Comparison of ENCODE assay signal across 24 mouse cellular contexts in genomic region chr13:98094332-98094731, GRCm38 (mm10).
DNase-seq lines count a peak whose midpoint lies in the region; ATAC-seq and TF ChIP-seq lines count a peak whose summit lies in the region.
"Had no signal": no experiment of that assay in that cellular context is flagged by ENCODE, and none has a peak within 500 bp of the region (broad histone marks: within the 10 kb centered on the region; RNA-seq: fewer than 3 reads in every experiment).

No protein-coding gene starts in this region.

- H3K36me3 ChIP-seq in embryonic facial prominence, embryonic 13.5 days = no peaks in the 10 kb centered on the region
- no peaks in the 10 kb centered on the region for H3K36me3 ChIP-seq in limb, embryonic 14.5 days (ENCODE audit: control insufficient read depth, insufficient read depth, low read length)
- H3K36me3 ChIP-seq: hindbrain, embryonic 15.5 days; midbrain, embryonic 12.5 days had no signal

- H3K9me3 ChIP-seq in embryonic facial prominence, embryonic 13.5 days = no peaks in the 10 kb centered on the region
- H3K9me3 ChIP-seq in limb, embryonic 14.5 days (ENCODE audit: control insufficient read depth, low read length) = no peaks in the 10 kb centered on the region
- H3K9me3 ChIP-seq: hindbrain, embryonic 15.5 days; midbrain, embryonic 12.5 days had no signal

- peak; percentile 32; the same call in 1 of the 2 replicates for ATAC-seq in embryonic facial prominence, embryonic 13.5 days (ENCODE audit: insufficient number of reproducible peaks, insufficient read depth, low FRiP score, low TSS enrichment, low read depth)
- peak; percentile 34; the same call in 1 of the 2 replicates for ATAC-seq in limb, embryonic 14.5 days (ENCODE audit: low FRiP score, low read depth)
- no peak for ATAC-seq in monocyte, adult 5-6 weeks (replicated peaks; ENCODE audit: insufficient number of reproducible peaks, low FRiP score, low TSS enrichment, poor library complexity, severe bottlenecking)
- ATAC-seq: activated CD4-positive, CD25-positive, alpha-beta regulatory T cell, adult 4 months; Patski had no signal

- no peaks in the 10 kb centered on the region; the same call in 1 of the 2 replicates for H3K27me3 ChIP-seq in embryonic facial prominence, embryonic 13.5 days
- H3K27me3 ChIP-seq in limb, embryonic 14.5 days (ENCODE audit: control insufficient read depth, insufficient read depth, low read length) = no peaks in the 10 kb centered on the region
- H3K27me3 ChIP-seq: hindbrain, embryonic 15.5 days; midbrain, embryonic 12.5 days; Patski had no signal

- peak; percentile 9 for DNase-seq in embryo, embryonic 10.5 days (ENCODE audit: low spot score)
- no peak for DNase-seq in embryo, embryonic 11 days
- DNase-seq in 3T3-L1 (ENCODE audit: low read depth, low spot score) = peak; percentile 8
- DNase-seq in limb, embryonic 14.5 days (ENCODE audit: low spot score) = peak; percentile 54
- no peak for DNase-seq in ovary, postnatal 14 days (ENCODE audit: low spot score)
- no peak for DNase-seq in cerebellum, postnatal 4 days (ENCODE audit: low spot score in 2 of 2)
- DNase-seq: adrenal gland, postnatal 14 days; cerebellum, adult 8-10 months; gastrocnemius, postnatal 25 days; heart, postnatal 14 days; kidney, adult 11 months; kidney, postnatal 25 days; layer of hippocampus, adult 9-11 months; lung, adult 2 months; lung, postnatal 36 days; spleen, adult 18-20 months had no signal

- peak overlapping the region; percentile 55 for H3K27ac ChIP-seq in embryonic facial prominence, embryonic 13.5 days
- H3K27ac ChIP-seq in limb, embryonic 14.5 days (replicated peaks; ENCODE audit: low read depth, low read length) = 0 out of 2 replicates have a peak overlapping the region, but pooled peaks have one; percentile 44
- H3K27ac ChIP-seq: hindbrain, embryonic 15.5 days; midbrain, embryonic 12.5 days had no signal

- H3K4me3 ChIP-seq in embryonic facial prominence, embryonic 13.5 days = no peak overlapping the region
- no peak overlapping the region for H3K4me3 ChIP-seq in limb, embryonic 14.5 days (replicated peaks; ENCODE audit: low read length)
- H3K4me3 ChIP-seq: hindbrain, embryonic 15.5 days; midbrain, embryonic 12.5 days had no signal

- WGBS in embryonic facial prominence, embryonic 13.5 days = 11% methylated on average over 3 of the region's 3 CpGs
- 18% methylated on average over 3 of the region's 3 CpGs for WGBS in limb, embryonic 14.5 days

- H3K4me1 ChIP-seq in embryonic facial prominence, embryonic 13.5 days = peaks cover 31% of the 10 kb centered on the region
- peaks cover 11% of the 10 kb centered on the region for H3K4me1 ChIP-seq in limb, embryonic 14.5 days (ENCODE audit: control insufficient read depth, insufficient read depth, low read length)
- H3K4me1 ChIP-seq: midbrain, embryonic 12.5 days had no signal

- TF ChIP-seq POLR2A in limb, embryonic 14.5 days (IDR thresholded peaks at IDR 0.05; ENCODE audit: borderline replicate concordance, extremely low read depth, insufficient read depth, insufficient read length) = no peak

- no peak overlapping the region for H3K9ac ChIP-seq in embryonic facial prominence, embryonic 13.5 days
- H3K9ac ChIP-seq in limb, embryonic 14.5 days (ENCODE audit: low read depth, low read length, severe bottlenecking) = no peak overlapping the region
- H3K9ac ChIP-seq: hindbrain, embryonic 15.5 days; midbrain, embryonic 12.5 days had no signal

- H3K4me2 ChIP-seq in embryonic facial prominence, embryonic 13.5 days = 0 out of 2 replicates have a peak overlapping the region, but pooled peaks have one; percentile 11
- no peak overlapping the region for H3K4me2 ChIP-seq in limb, embryonic 14.5 days (replicated peaks; ENCODE audit: low read depth, low read length, severe bottlenecking)
- H3K4me2 ChIP-seq: heart, embryonic 11.5 days; hindbrain, embryonic 15.5 days; liver, embryonic 11.5 days; midbrain, embryonic 12.5 days had no signal

Comparison
In these comparisons a context has a peak if more than half of its experiments do, and no peak if none do; other contexts are left out.
1. DNase-seq: peak in embryo, embryonic 10.5 days (single experiment), 3T3-L1 (single experiment) and limb, embryonic 14.5 days (single experiment); none in embryo, embryonic 11 days (single experiment), ovary, postnatal 14 days (single experiment) and cerebellum, postnatal 4 days (0 of 2).